Mouse (Mus musculus) lung, postnatal 0 days (tissue): Measurements from ENCODE around the gene Rprd1b.

Source experiments
- CTCF ChIP-seq: IDR thresholded peaks from 2 replicates; pipeline ENCODE4 v1.5.1; 2016; ENCODE audit warnings: antibody characterized with exemption, mild to moderate bottlenecking
- EP300 ChIP-seq: IDR thresholded peaks from 2 replicates; pipeline ENCODE4 v1.6.1; 2016; ENCODE audit warnings: antibody characterized with exemption, mild to moderate bottlenecking, control low read depth

DNA sequence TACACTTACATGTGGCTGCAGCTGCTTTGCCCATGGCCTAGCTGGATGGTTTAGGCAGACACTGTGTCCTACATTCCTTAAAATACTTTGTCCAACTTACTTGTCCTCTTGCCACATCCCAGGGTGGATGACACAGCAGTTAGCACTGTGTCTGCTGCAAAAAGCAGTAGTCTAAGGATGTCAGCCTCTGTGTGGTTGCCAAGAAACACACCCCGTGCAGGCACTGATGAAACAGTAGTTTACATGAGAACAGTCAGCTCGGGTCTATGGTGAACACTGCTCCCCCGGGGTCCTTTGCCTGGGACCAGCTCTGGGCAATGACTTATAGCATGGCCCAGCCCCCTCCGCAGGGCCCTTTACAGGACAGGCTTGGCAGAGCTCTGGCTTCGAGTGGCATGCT is 65.0 kb downstream of the Rprd1b start:
- TF ChIP-seq CTCF (no peak), EP300 (no peak)
